Mouse (Mus musculus) layer of hippocampus, adult 2 months (tissue): Measurements from ENCODE around the gene Samd15. TPM values are rescaled to one million over a fixed set of nuclear protein-coding genes. Genes with fewer than 3 reads are reported as not detected.
"Not testable (repeated sequence)": the region's sequence is repeated elsewhere in the genome, so short reads cannot be mapped to it uniquely, and the experiment has no call there.

ENCODE experiments used
- DNase-seq, 2 experiments: peaks; one replicate each; pipeline ENCODE4 v3.0.0; 2022; ENCODE audit warnings: low spot score in 2 of 2
- H3K27ac ChIP-seq: fragments of 200-600 bp; 2 replicates; pipeline ENCODE4 v1.8.1; 2022
- H3K4me3 ChIP-seq: fragments of 200-600 bp; 2 replicates; pipeline ENCODE4 v1.8.1; 2022; ENCODE audit warnings: mild to moderate bottlenecking
- CTCF ChIP-seq: fragments of 200-600 bp; conservative IDR thresholded peaks from 2 replicates; pipeline ENCODE4 v1.8.1; 2022; ENCODE audit warnings: antibody characterized with exemption, mild to moderate bottlenecking, moderate library complexity
- long read RNA-seq, 2 experiments: library from polyadenylated mRNA; stranded (forward); transcript quantifications; one replicate each; pipeline ENCODE4 v2.0.0; 2021; ENCODE audit warnings: borderline mapping rate in 2 of 2
- total RNA-seq, 2 experiments: library from RNA; stranded (reverse); gene quantifications; 2 replicates each; pipeline ENCODE4 v1.2.3; 2021

Gene Samd15
- 1 to 10 TPM; 3.5 to 4.8 TPM for total RNA-seq
- long read RNA-seq, experiment 1: 0 reads
- long read RNA-seq, experiment 2, partial matches to known transcripts: 0 of 1 reads
- long read RNA-seq, experiment 2, other reads (novel, unspliced or antisense): 0 of 1 reads

- Histone ChIP-seq H3K27ac (peak within 1 kb of the TSS; percentile 96), H3K4me3 (peak within 1 kb of the TSS; percentile 80)
- no peak for TF ChIP-seq CTCF
- DNase-seq: peak in 1 of 2 experiments; percentile 23
Observed at GRCm38 (mm10) chr12:87199206-87199972, at the start of gene Samd15. Gene Samd15 (plus strand): TSS chr12:87199723.

- H3K27ac ChIP-seq, DNase-seq: not testable (repeated sequence)
Observed at GRCm38 (mm10) chr12:87154448-87154847, 45.1 kb upstream of the Samd15 start.

GRCm38 (mm10) chr12:87157361-87157760, 42.2 kb upstream of the Samd15 start:
- H3K27ac ChIP-seq: no peak overlapping the region
- no peak for DNase-seq
- no peak overlapping the region for H3K4me3 ChIP-seq
- no peak for TF ChIP-seq CTCF

More at GRCm38 (mm10) chr12:87154448-87154847, 45.1 kb upstream of the Samd15 start:
- H3K4me3 ChIP-seq: not testable (repeated sequence)

GRCm38 (mm10) chr12:87158099-87158498, 41.4 kb upstream of the Samd15 start:
- no peak for TF ChIP-seq CTCF
- no peak for DNase-seq
- H3K27ac ChIP-seq: no peak overlapping the region
- no peak overlapping the region for H3K4me3 ChIP-seq

- no peak for DNase-seq
Observed at GRCm38 (mm10) chr12:87160310-87160709, 39.2 kb upstream of the Samd15 start.

GRCm38 (mm10) chr12:87160815-87161214, 38.7 kb upstream of the Samd15 start:
- no peak for DNase-seq
- Histone ChIP-seq H3K27ac (no peak overlapping the region), H3K4me3 (no peak overlapping the region)
- TF ChIP-seq CTCF: no peak

More at GRCm38 (mm10) chr12:87160310-87160709, 39.2 kb upstream of the Samd15 start:
- TF ChIP-seq CTCF: no peak
- no peak overlapping the region for H3K27ac ChIP-seq
- H3K4me3 ChIP-seq: no peak overlapping the region

GRCm38 (mm10) chr12:87175194-87175946, 24.2 kb upstream of the Samd15 start:
- no peak overlapping the region for H3K4me3 ChIP-seq
- peak in 1 of 2 experiments; percentile 10 for DNase-seq
- no peak for TF ChIP-seq CTCF
- peak overlapping the region; percentile 21; the same call in 1 of the 2 replicates for H3K27ac ChIP-seq

GRCm38 (mm10) chr12:87177631-87178030, 21.9 kb upstream of the Samd15 start:
- DNase-seq: no peak
- H3K27ac ChIP-seq: no peak overlapping the region
- no peak overlapping the region for H3K4me3 ChIP-seq
- TF ChIP-seq CTCF: no peak

GRCm38 (mm10) chr12:87193008-87193407, 6.5 kb upstream of the Samd15 start:
- Histone ChIP-seq H3K4me3 (no peak overlapping the region), H3K27ac (no peak overlapping the region)
- no peak for TF ChIP-seq CTCF
- no peak for DNase-seq

- DNase-seq: no peak
- no peak overlapping the region for H3K27ac ChIP-seq
- no peak for TF ChIP-seq CTCF
- no peak overlapping the region for H3K4me3 ChIP-seq
Observed at GRCm38 (mm10) chr12:87195069-87195468, 4.5 kb upstream of the Samd15 start.

GRCm38 (mm10) chr12:87196310-87196709, 3.2 kb upstream of the Samd15 start:
- no peak for DNase-seq
- no peak for TF ChIP-seq CTCF
- H3K27ac ChIP-seq: no peak overlapping the region

GRCm38 (mm10) chr12:87198792-87199191, 731 bp upstream of the Samd15 start:
- Histone ChIP-seq H3K27ac (peak overlapping the region; percentile 96), H3K4me3 (peak overlapping the region; percentile 80)
- no peak for DNase-seq
- TF ChIP-seq CTCF: no peak

More at GRCm38 (mm10) chr12:87196310-87196709, 3.2 kb upstream of the Samd15 start:
- H3K4me3 ChIP-seq: no peak overlapping the region

GRCm38 (mm10) chr12:87199973-87200586, 557 bp downstream of the Samd15 start, which contains the start of gene Tmed8:
Gene Tmed8 (minus strand): TSS chr12:87200454.
- DNase-seq: peak; percentile 72 to 81

More at GRCm38 (mm10) chr12:87199973-87200586, 557 bp downstream of the Samd15 start, which contains the start of gene Tmed8:
- TF ChIP-seq CTCF: no peak
- Histone ChIP-seq H3K4me3 (peak within 1 kb of the TSS; percentile 80), H3K27ac (peak within 1 kb of the TSS; percentile 96)
